Mouse (Mus musculus) B cell, adult 62 days (primary cell): ENCODE measurements around the gene Fhl4. TPM values are rescaled to one million over a fixed set of nuclear protein-coding genes. Genes with fewer than 3 reads are reported as not detected.

Experiments
- total RNA-seq: library from RNA; stranded (reverse); gene quantifications from 4 replicates; pipeline ENCODE4 v1.2.4, GENCODE M21; 2023

The Fhl4 gene
- 0.24 to 1.4 TPM (median 0.86 TPM) in 4 replicates for total RNA-seq

GRCm38 (mm10) chr10:85102247-85103084 is at the start of gene Fhl4, which contains the start of gene Tmem263:
Fhl4 (minus strand) TSS chr10:85102495.
Tmem263 (plus strand) TSS chr10:85102627.

DNA sequence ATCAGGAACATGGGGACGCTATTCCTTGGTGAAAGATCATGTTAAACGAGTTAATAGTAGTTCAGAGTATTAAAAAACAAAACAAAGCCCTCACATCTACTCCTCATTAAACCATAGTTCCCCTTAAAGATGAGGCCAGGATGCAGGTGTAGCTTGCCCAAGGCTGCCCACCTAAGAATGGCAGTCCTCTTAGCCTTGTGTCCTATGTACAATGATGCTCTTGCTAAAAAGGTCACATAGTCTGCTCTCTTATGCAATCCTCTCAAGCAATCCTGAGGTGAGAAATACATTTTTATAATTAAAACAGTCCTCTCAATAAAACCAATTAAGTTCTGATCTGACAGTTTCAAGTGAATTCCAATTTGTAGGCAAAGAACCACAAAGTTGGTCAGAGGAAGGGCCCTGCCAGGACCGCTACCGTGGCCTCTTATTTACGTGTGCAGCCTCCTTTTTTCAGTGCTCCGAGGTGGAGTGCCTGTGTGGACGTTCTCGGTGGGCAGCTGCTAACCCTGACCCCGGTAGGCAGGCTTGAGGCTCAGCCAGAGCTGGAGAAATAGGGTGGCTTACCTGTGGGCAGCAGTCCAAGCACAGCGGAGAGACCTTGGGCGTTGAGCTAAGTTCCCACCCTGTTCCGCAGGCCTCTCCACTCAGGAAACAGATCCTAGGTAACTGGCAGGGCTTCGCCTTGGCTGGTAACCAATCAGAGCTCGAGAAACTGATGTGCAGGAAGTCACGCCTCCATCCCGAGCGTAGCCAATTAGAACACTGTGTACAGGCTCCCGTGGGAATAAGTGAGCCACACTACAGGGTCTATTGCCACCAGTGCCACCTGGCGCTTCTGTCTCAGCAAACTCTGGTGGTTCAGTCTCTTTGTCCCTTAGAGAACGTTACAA is 25.3 kb upstream of the Fhl4 start, which contains the start of gene Mterf2:
Gene Mterf2 (minus strand): TSS at position 633 of the 893 bp plus-strand sequence.

Other genes with a start within 250 kb of the Fhl4 start
- 27.3 to 34.4 TPM (median 31.1 TPM) in 4 replicates for gene Ric8b, start 184.9 kb downstream of the Fhl4 start, total RNA-seq
- gene Tmem263, start 132 bp upstream of the Fhl4 start, total RNA-seq: 10.3 to 13.3 TPM (median 11.9 TPM) in 4 replicates
- 7.1 to 12.6 TPM (median 10.5 TPM) in 4 replicates for gene Mterf2, start 25.5 kb upstream of the Fhl4 start, total RNA-seq
- gene Cry1, start 82.6 kb upstream of the Fhl4 start, total RNA-seq: 36.5 to 46.7 TPM (median 41.8 TPM) in 4 replicates